Comparison of ENCODE assay signal across 30 mouse cellular contexts in genomic region chr4:33889976-33890375, GRCm38 (mm10). TPM values are rescaled to one million over a fixed set of nuclear protein-coding genes. Genes with fewer than 3 reads are reported as not detected.
DNase-seq lines count a peak whose midpoint lies in the region; ATAC-seq and TF ChIP-seq lines count a peak whose summit lies in the region.
"Had no signal": no experiment of that assay in that cellular context is flagged by ENCODE, and none has a peak within 500 bp of the region (broad histone marks: within the 10 kb centered on the region; RNA-seq: fewer than 3 reads in every experiment).

No protein-coding gene starts in this region.

- DNase-seq in kidney, adult 2 months: peak; percentile 2
- no peak for DNase-seq in kidney, postnatal 4 days
- peak; percentile 89 for DNase-seq in cerebellum, adult 8-10 months
- peak; percentile 91 to 93 for DNase-seq in cerebellum, postnatal 25 days
- DNase-seq in lung, postnatal 4 days: no peak
- no peak for DNase-seq in ovary, adult 18-20 months (ENCODE audit: low spot score)
- DNase-seq: adrenal gland, adult 8-10 months; heart, postnatal 10 days; kidney, postnatal 25 days; liver, embryonic 13.5 days; lung, adult 18-20 months; midbrain, embryonic 14.5 days; right cerebral cortex, postnatal 4 days; thymus, adult 2 months; thymus, postnatal 36 days had no signal

- H3K4me1 ChIP-seq in kidney, adult 2 months (ENCODE audit: control insufficient read depth, insufficient read depth, low read length): no peaks in the 10 kb centered on the region
- H3K4me1 ChIP-seq: embryonic facial prominence, embryonic 13.5 days; forebrain, embryonic 10.5 days; heart, embryonic 13.5 days; intestine, embryonic 15.5 days; kidney, embryonic 15.5 days; limb, embryonic 15.5 days; liver, embryonic 13.5 days; neural tube, embryonic 15.5 days had no signal

- peak; percentile 89 for ATAC-seq in cerebellum, adult (ENCODE audit: insufficient number of reproducible peaks, low FRiP score, low TSS enrichment)
- ATAC-seq: forebrain, embryonic 15.5 days; hindbrain, embryonic 16.5 days; intestine, embryonic 15.5 days; lung, postnatal 0 days had no signal

- 65% methylated on average over 2 of the region's 2 CpGs for WGBS in kidney, adult 2 months

- H3K36me3 ChIP-seq in kidney, adult 2 months (ENCODE audit: control insufficient read depth, insufficient read depth, low read length): no peaks in the 10 kb centered on the region
- H3K36me3 ChIP-seq: embryonic facial prominence, embryonic 13.5 days; forebrain, embryonic 10.5 days; forebrain, embryonic 15.5 days; G1E; heart, embryonic 13.5 days; intestine, embryonic 15.5 days; kidney, embryonic 15.5 days; limb, embryonic 10.5 days; limb, embryonic 15.5 days; liver, embryonic 13.5 days; neural tube, embryonic 15.5 days had no signal

- TF ChIP-seq CTCF in kidney, adult 2 months (conservative IDR thresholded peaks at IDR 0.05; ENCODE audit: insufficient read depth, insufficient read length, low read depth, low read length): no peak

- H3K27ac ChIP-seq in kidney, adult 2 months (ENCODE audit: insufficient read depth, low read depth, low read length): no peak overlapping the region
- H3K27ac ChIP-seq: embryonic facial prominence, embryonic 13.5 days; forebrain, embryonic 10.5 days; forebrain, embryonic 15.5 days; heart, embryonic 13.5 days; intestine, embryonic 15.5 days; kidney, embryonic 15.5 days; layer of hippocampus, adult 2 months; limb, embryonic 10.5 days; limb, embryonic 15.5 days; liver, embryonic 13.5 days; macrophage; neural tube, embryonic 15.5 days had no signal

- TF ChIP-seq POLR2A in kidney, adult 2 months (IDR thresholded peaks at IDR 0.05; ENCODE audit: low read depth, low read length): no peak

- no peak overlapping the region for H3K4me3 ChIP-seq in kidney, adult 2 months (ENCODE audit: insufficient read depth, low read depth, low read length)
- H3K4me3 ChIP-seq: embryonic facial prominence, embryonic 13.5 days; forebrain, embryonic 10.5 days; forebrain, embryonic 15.5 days; heart, embryonic 13.5 days; intestine, embryonic 15.5 days; kidney, embryonic 15.5 days; layer of hippocampus, adult 2 months; limb, embryonic 10.5 days; limb, embryonic 15.5 days; liver, embryonic 13.5 days; neural tube, embryonic 15.5 days had no signal

- H3K27me3 ChIP-seq in kidney, adult 2 months (replicated peaks; ENCODE audit: control insufficient read depth, insufficient read depth, low read length): no peaks in the 10 kb centered on the region
- H3K27me3 ChIP-seq: embryonic facial prominence, embryonic 13.5 days; forebrain, embryonic 15.5 days; heart, embryonic 13.5 days; intestine, embryonic 15.5 days; kidney, embryonic 15.5 days; limb, embryonic 15.5 days; liver, embryonic 13.5 days; neural tube, embryonic 15.5 days had no signal

RNA-seq across cellular contexts. Expression of gene Cnr1, which starts 34.4 kb away (rescaled TPM):
- 0.14 and 0.15 TPM in 2 replicates for polyA plus RNA-seq in kidney, adult 2 months (2012; rRNA removed)
- polyA plus RNA-seq: G1E had no signal

Comparison
In these comparisons a context has a peak if more than half of its experiments do, and no peak if none do; other contexts are left out.
1. DNase-seq: peak in kidney, adult 2 months (single experiment), cerebellum, adult 8-10 months (single experiment) and cerebellum, postnatal 25 days (2 of 2); none in kidney, postnatal 4 days (0 of 2), lung, postnatal 4 days (0 of 2) and ovary, adult 18-20 months (single experiment).